In genomic region chr11:85827342-85827741, GRCm38 (mm10) we compare ENCODE assay signal across 13 mouse cellular contexts. TPM values are rescaled to one million over a fixed set of nuclear protein-coding genes. Genes with fewer than 3 reads are reported as not detected.
DNase-seq lines count a peak whose midpoint lies in the region; ATAC-seq lines count a peak whose summit lies in the region.
"Had no signal": no experiment of that assay in that cellular context is flagged by ENCODE, and none has a peak within 500 bp of the region (broad histone marks: within the 10 kb centered on the region; RNA-seq: fewer than 3 reads in every experiment).

No protein-coding gene starts in this region.

- WGBS in lung, embryonic 16.5 days, result 14% methylated on average over 9 of the region's 9 CpGs
- 6% methylated on average over 9 of the region's 9 CpGs for WGBS in embryonic facial prominence, embryonic 10.5 days

- no peaks in the 10 kb centered on the region for H3K36me3 ChIP-seq in lung, embryonic 16.5 days (ENCODE audit: control insufficient read depth, insufficient read depth, low read length)
- H3K36me3 ChIP-seq in embryonic facial prominence, embryonic 10.5 days (replicated peaks), result no peaks in the 10 kb centered on the region

- H3K4me3 ChIP-seq in lung, embryonic 16.5 days (ENCODE audit: low read length), result no peak overlapping the region
- H3K4me3 ChIP-seq in embryonic facial prominence, embryonic 10.5 days, result peak overlapping the region; percentile 70; the same call in 1 of the 2 replicates

- peaks cover 43% of the 10 kb centered on the region for H3K4me1 ChIP-seq in lung, embryonic 16.5 days (replicated peaks; ENCODE audit: control insufficient read depth, insufficient read depth, low read length)
- H3K4me1 ChIP-seq in embryonic facial prominence, embryonic 10.5 days, result peaks cover 97% of the 10 kb centered on the region

- peaks cover 17% of the 10 kb centered on the region for H3K27me3 ChIP-seq in lung, embryonic 16.5 days (ENCODE audit: control insufficient read depth, insufficient read depth, low read depth, low read length)
- peaks cover 99% of the 10 kb centered on the region for H3K27me3 ChIP-seq in embryonic facial prominence, embryonic 10.5 days (replicated peaks; ENCODE audit: low read depth, poor library complexity, severe bottlenecking)

- H3K9me3 ChIP-seq in lung, embryonic 16.5 days (ENCODE audit: control insufficient read depth, low read length), result no peaks in the 10 kb centered on the region
- H3K9me3 ChIP-seq in embryonic facial prominence, embryonic 10.5 days, result no peaks in the 10 kb centered on the region

- no peak for ATAC-seq in lung, embryonic 16.5 days (ENCODE audit: low read depth)
- peak; percentile 54 for ATAC-seq in megakaryocyte progenitor cell, adult 5-6 weeks (replicated peaks; ENCODE audit: poor library complexity)
- ATAC-seq: forebrain, embryonic 16.5 days had no signal

- H3K4me2 ChIP-seq in lung, embryonic 16.5 days (ENCODE audit: low read depth, low read length), result no peak overlapping the region

- DNase-seq in lung, postnatal 25 days (ENCODE audit: low spot score), result no peak
- peak; percentile 51 for DNase-seq in embryonic facial prominence, embryonic 10.5 days (ENCODE audit: low spot score)
- peak; percentile 80 for DNase-seq in kidney, adult 9 months
- DNase-seq in spleen, postnatal 14 days (ENCODE audit: low spot score in 2 of 2), result no peak
- DNase-seq in layer of hippocampus, adult 8-10 months (ENCODE audit: low spot score in 2 of 2), result no peak
- DNase-seq: cerebellum, postnatal 36 days; heart, adult 11 months; right cerebral cortex, postnatal 25 days had no signal

- H3K27ac ChIP-seq in lung, embryonic 16.5 days (ENCODE audit: low read length), result peak overlapping the region; percentile 48
- H3K27ac ChIP-seq in embryonic facial prominence, embryonic 10.5 days (replicated peaks), result peak overlapping the region; percentile 93

- 0 out of 2 replicates have a peak overlapping the region, but pooled peaks have one; percentile 24 for H3K9ac ChIP-seq in lung, embryonic 16.5 days (ENCODE audit: low read length)

RNA-seq across cellular contexts. Expression of gene Tbx2, which starts 5.0 kb away (rescaled TPM):
- polyA plus RNA-seq in lung, embryonic 16.5 days (2015; fragmentation: Nextera tagmentation; extraction: Ambion mirVana), result 24.6 and 25.1 TPM in 2 replicates
- polyA plus RNA-seq in embryonic facial prominence, embryonic 10.5 days (2016; fragmentation: Nextera tagmentation; extraction: Ambion mirVana), result 9.9 and 10.9 TPM in 2 replicates
- 0.10 TPM in 1 of 2 replicates, not detected in the other for total RNA-seq in megakaryocyte progenitor cell, adult 5-6 weeks (2015)
- total RNA-seq in megakaryocyte progenitor cell, adult 5-6 weeks (2017), result not detected in 2 replicates
- 1 to 10 TPM; 1.4 to 2.0 (median 1.7) TPM for total RNA-seq in layer of hippocampus, adult 8-10 months (2022)

RNA-seq across cellular contexts. Expression of gene Gm11444, which starts 22.8 kb away (rescaled TPM):
- polyA plus RNA-seq in lung, embryonic 16.5 days (2015; fragmentation: Nextera tagmentation; extraction: Ambion mirVana), result not detected in 2 replicates
- polyA plus RNA-seq in embryonic facial prominence, embryonic 10.5 days (2016; fragmentation: Nextera tagmentation; extraction: Ambion mirVana), result not detected in 2 replicates
- not detected in 2 replicates for total RNA-seq in megakaryocyte progenitor cell, adult 5-6 weeks (2015)
- total RNA-seq in megakaryocyte progenitor cell, adult 5-6 weeks (2017), result not detected in 2 replicates
- total RNA-seq in layer of hippocampus, adult 8-10 months (2022), result not detected
- polyA plus RNA-seq: forebrain, embryonic 16.5 days; limb, embryonic 11.5 days; thymus, postnatal 0 days had no signal

RNA-seq across cellular contexts. Expression of gene Tbx4, which starts 58.9 kb away (rescaled TPM):
- polyA plus RNA-seq in lung, embryonic 16.5 days (2015; fragmentation: Nextera tagmentation; extraction: Ambion mirVana), result 61.4 and 70.5 TPM in 2 replicates
- 1.0 and 1.4 TPM in 2 replicates for polyA plus RNA-seq in embryonic facial prominence, embryonic 10.5 days (2016; fragmentation: Nextera tagmentation; extraction: Ambion mirVana)
- total RNA-seq in megakaryocyte progenitor cell, adult 5-6 weeks (2015), result not detected in 2 replicates
- not detected in 2 replicates for total RNA-seq in megakaryocyte progenitor cell, adult 5-6 weeks (2017)
- total RNA-seq in layer of hippocampus, adult 8-10 months (2022), result under 1 TPM; 0.11 to 0.17 (median 0.14) TPM
- polyA plus RNA-seq: thymus, postnatal 0 days had no signal

Comparison
In these comparisons a context has a peak if more than half of its experiments do, and no peak if none do; other contexts are left out.
1. DNase-seq: peak in embryonic facial prominence, embryonic 10.5 days (single experiment) and kidney, adult 9 months (single experiment); none in lung, postnatal 25 days (single experiment), spleen, postnatal 14 days (0 of 2) and layer of hippocampus, adult 8-10 months (0 of 2).